Mouse (Mus musculus) neural tube, embryonic 11.5 days (tissue): ENCODE measurements at regions not wholly inside any gene's neighbourhood (a gene's known extent, or its start where the extent isn't known, plus 50 kb on each side); places are given as distances from the start of the nearest gene placed in this dataset.

Experiments
- ATAC-seq: fragments of 200-750 bp; cut with Nextera tagmentation; 2 replicates; pipeline ENCODE4 v1.8.0; 2017; ENCODE audit warnings: moderate number of reproducible peaks, mild to moderate bottlenecking, moderate TSS enrichment, moderate library complexity; ENCODE audit not compliant: insufficient read depth, low FRiP score, low TSS enrichment
- DNase-seq: peaks from one replicate; pipeline ENCODE4 v3.0.0-alpha.2; 2015; ENCODE audit warnings: low spot score
- H3K27ac ChIP-seq: fragments of 300-500 bp; sonication (generic); 2 replicates; pipeline ENCODE4 v1.5.1; 2014; ENCODE audit warnings: low read depth, mild to moderate bottlenecking, low read length
- H3K27me3 ChIP-seq: fragments of 300-500 bp; sonication (generic); 2 replicates; pipeline ENCODE4 v1.6.1; 2014; ENCODE audit warnings: mild to moderate bottlenecking, low read length, mixed read lengths; ENCODE audit not compliant: control insufficient read depth, insufficient read depth
- H3K36me3 ChIP-seq: fragments of 300-500 bp; sonication (generic); 2 replicates; pipeline ENCODE4 v1.6.1; 2014; ENCODE audit warnings: mild to moderate bottlenecking, low read length, moderate library complexity, mixed read lengths; ENCODE audit not compliant: control insufficient read depth, insufficient read depth
- H3K4me1 ChIP-seq: fragments of 300-500 bp; sonication (generic); 2 replicates; pipeline ENCODE4 v1.6.1; 2014; ENCODE audit warnings: low read length, mixed read lengths; ENCODE audit not compliant: control insufficient read depth, insufficient read depth
- H3K4me2 ChIP-seq: fragments of 300-500 bp; sonication (generic); 2 replicates; pipeline ENCODE4 v1.6.1; 2014; ENCODE audit warnings: low read depth, mild to moderate bottlenecking, moderate library complexity
- H3K4me3 ChIP-seq: fragments of 300-500 bp; sonication (generic); 2 replicates; pipeline ENCODE4 v1.5.1; 2014; ENCODE audit warnings: low read depth, low read length
- H3K9ac ChIP-seq: fragments of 300-500 bp; sonication (generic); 2 replicates; pipeline ENCODE4 v1.6.1; 2014; ENCODE audit warnings: mild to moderate bottlenecking, low read length
- H3K9me3 ChIP-seq: fragments of 300-500 bp; sonication (generic); 2 replicates; pipeline ENCODE4 v1.6.1; 2016; ENCODE audit warnings: low read length; ENCODE audit not compliant: control insufficient read depth
- WGBS: fragments of 180-500 bp; shearing (Covaris S2); extraction: QIAGEN DNeasy Blood & Tissue Kit; methylation state at CpG from one replicate; pipeline ENCODE4 v1.1.7; 2014; 5-methylcytosine and 5-hydroxymethylcytosine counted together

DNA sequence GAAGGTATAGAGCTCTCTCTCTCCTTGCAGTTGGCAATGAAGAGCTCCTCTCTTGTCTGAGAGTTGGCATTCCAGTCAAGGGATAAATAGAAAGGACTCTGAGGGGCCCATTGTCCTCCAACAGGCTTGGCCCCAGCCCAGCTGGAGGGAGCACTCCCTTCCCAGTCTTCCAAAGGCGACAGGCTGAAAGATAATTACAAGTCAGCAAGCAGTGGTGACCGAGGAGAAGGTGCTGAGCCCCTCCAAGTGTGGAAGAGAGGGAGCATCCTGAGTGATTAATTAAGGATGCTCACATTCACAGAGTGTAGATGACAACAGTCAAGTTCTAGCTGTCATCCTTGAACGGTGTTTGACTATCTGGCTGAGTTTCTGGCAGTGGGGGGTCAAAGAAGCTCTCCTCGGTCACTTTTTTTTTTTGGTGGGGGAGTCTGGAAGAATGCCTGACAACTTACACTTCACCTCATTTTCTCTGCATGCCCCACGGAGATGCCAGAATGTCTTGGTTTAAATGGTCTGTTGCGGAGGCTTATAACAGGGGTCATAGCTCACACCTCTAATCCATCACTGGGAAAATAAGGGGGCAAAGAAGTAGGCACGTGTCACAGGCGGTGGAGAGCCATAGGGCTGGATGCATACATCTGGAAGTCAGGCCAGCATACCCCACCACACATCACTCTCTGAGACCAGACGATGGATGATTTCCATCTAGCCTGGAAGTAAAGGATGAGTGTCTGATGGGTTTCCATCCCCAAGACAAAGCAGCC is 93.5 kb upstream of the Lclat1 start:
- Histone ChIP-seq H3K4me2 (no peak overlapping the region), H3K27me3 (no peaks in the 10 kb centered on the region), H3K4me1 (no peaks in the 10 kb centered on the region; the same call in 1 of the 2 replicates), H3K9ac (no peak overlapping the region), H3K4me3 (no peak overlapping the region), H3K9me3 (no peaks in the 10 kb centered on the region), H3K27ac (no peak overlapping the region), H3K36me3 (no peaks in the 10 kb centered on the region)
- ATAC-seq (no peak), DNase-seq (no peak)
- 49% methylated on average over 9 of the region's 9 CpGs for WGBS

GRCm38 (mm10) chr17:73017173-73017572 is 90.6 kb upstream of the Lclat1 start:
- no peak overlapping the region for H3K4me3 ChIP-seq
- H3K9ac ChIP-seq = no peak overlapping the region
- ATAC-seq (no peak), DNase-seq (no peak)
- no peaks in the 10 kb centered on the region for H3K36me3 ChIP-seq
- no peaks in the 10 kb centered on the region for H3K9me3 ChIP-seq
- no peak overlapping the region for H3K27ac ChIP-seq
- 89% methylated on average over 5 of the region's 5 CpGs for WGBS
- no peaks in the 10 kb centered on the region; the same call in 1 of the 2 replicates for H3K4me1 ChIP-seq
- no peak overlapping the region for H3K4me2 ChIP-seq
- no peaks in the 10 kb centered on the region for H3K27me3 ChIP-seq

DNA sequence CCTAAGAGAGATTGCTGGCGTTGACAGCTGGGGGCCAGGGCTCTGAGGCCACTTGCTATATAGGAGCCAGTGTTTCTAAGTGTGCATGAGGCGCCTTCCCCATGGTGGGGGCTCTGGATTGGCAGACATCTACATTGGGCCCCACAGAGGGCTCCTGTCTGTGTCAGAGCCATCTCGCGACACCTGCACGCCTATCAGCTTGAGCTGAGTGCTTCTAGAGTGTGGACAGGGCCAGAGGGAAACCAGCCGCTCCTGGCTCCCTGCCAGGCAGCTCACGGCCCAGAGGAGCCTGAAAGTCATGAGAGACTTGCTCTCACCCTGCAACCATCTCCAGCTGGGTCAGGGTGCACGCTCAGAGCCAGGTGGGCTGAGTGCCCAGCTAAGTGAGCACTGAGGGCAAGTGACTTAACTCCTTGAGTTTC is 85.1 kb upstream of the Lclat1 start:
- Histone ChIP-seq H3K4me1 (no peaks in the 10 kb centered on the region), H3K4me3 (no peak overlapping the region), H3K27ac (no peak overlapping the region), H3K27me3 (no peaks in the 10 kb centered on the region), H3K9me3 (no peaks in the 10 kb centered on the region), H3K4me2 (no peak overlapping the region), H3K36me3 (no peaks in the 10 kb centered on the region), H3K9ac (no peak overlapping the region)
- 81% methylated on average over 8 of the region's 8 CpGs for WGBS
- ATAC-seq = no peak
- no peak for DNase-seq

DNA sequence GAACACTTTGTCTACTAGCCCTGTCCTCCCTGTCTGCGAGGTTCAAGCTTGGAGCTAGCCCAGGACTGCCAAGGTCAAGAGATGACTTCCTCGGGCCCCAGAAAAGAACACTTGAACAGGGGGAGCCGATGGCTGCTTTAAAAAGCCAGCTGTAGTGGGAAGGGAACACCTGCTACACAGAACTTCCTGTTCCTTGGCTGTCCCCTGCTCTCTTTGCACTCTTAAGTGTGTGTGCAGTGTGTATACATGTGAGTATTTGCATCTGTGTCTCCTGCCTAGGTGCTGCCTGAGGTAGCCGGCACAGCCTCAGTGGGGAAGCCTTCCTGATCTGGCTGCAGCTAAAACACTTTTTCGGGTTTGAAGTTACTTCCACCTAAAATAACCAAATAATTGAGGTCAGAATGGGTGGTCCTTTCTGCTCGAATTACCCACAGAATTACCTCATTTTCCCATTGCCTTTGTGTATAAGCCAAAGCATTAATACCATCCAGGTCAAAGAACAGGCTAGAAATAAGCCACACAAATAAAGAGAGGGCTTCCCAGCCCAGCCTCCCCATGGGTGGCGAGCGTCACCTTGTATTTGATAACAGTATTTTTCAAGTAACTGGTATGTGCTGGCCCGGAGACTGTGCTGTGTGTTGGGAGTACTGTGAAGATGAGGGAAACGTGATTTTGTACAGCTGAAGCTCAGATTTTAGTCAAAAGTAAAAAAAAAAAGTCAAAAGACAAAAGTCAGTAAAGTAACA is 84.2 kb upstream of the Lclat1 start:
- H3K27ac ChIP-seq = no peak overlapping the region
- no peak for DNase-seq
- no peak for ATAC-seq
- no peak overlapping the region for H3K9ac ChIP-seq
- no peaks in the 10 kb centered on the region for H3K36me3 ChIP-seq
- H3K4me3 ChIP-seq = no peak overlapping the region
- no peaks in the 10 kb centered on the region for H3K9me3 ChIP-seq
- H3K4me2 ChIP-seq = no peak overlapping the region
- 78% methylated on average over 10 of the region's 10 CpGs for WGBS
- H3K4me1 ChIP-seq = no peaks in the 10 kb centered on the region
- no peaks in the 10 kb centered on the region for H3K27me3 ChIP-seq

GRCm38 (mm10) chr17:73027122-73027521 is 80.7 kb upstream of the Lclat1 start:
- no peak overlapping the region for H3K9ac ChIP-seq
- no peaks in the 10 kb centered on the region; the same call in 1 of the 2 replicates for H3K4me1 ChIP-seq
- no peak overlapping the region for H3K4me2 ChIP-seq
- DNase-seq (no peak), ATAC-seq (no peak)
- no peaks in the 10 kb centered on the region for H3K9me3 ChIP-seq
- no peaks in the 10 kb centered on the region for H3K36me3 ChIP-seq
- WGBS = 98% methylated on average over 5 of the region's 5 CpGs
- no peak overlapping the region for H3K4me3 ChIP-seq
- no peak overlapping the region for H3K27ac ChIP-seq
- no peaks in the 10 kb centered on the region for H3K27me3 ChIP-seq

GRCm38 (mm10) chr17:73031796-73032195 is 76.0 kb upstream of the Lclat1 start:
- Histone ChIP-seq H3K27me3 (no peaks in the 10 kb centered on the region), H3K9me3 (no peaks in the 10 kb centered on the region), H3K4me3 (no peak overlapping the region), H3K4me1 (no peaks in the 10 kb centered on the region; the same call in 1 of the 2 replicates), H3K36me3 (no peaks in the 10 kb centered on the region), H3K9ac (no peak overlapping the region), H3K27ac (no peak overlapping the region), H3K4me2 (no peak overlapping the region)
- 58% methylated on average over 5 of the region's 5 CpGs for WGBS
- ATAC-seq (no peak), DNase-seq (no peak)

GRCm38 (mm10) chr17:73032326-73032725 is 75.5 kb upstream of the Lclat1 start:
- no peak overlapping the region for H3K9ac ChIP-seq
- H3K27ac ChIP-seq = no peak overlapping the region
- no peaks in the 10 kb centered on the region for H3K36me3 ChIP-seq
- no peak overlapping the region for H3K4me3 ChIP-seq
- 72% methylated on average over 3 of the region's 3 CpGs for WGBS
- no peaks in the 10 kb centered on the region for H3K27me3 ChIP-seq
- no peak overlapping the region for H3K4me2 ChIP-seq
- H3K4me1 ChIP-seq = no peaks in the 10 kb centered on the region; the same call in 1 of the 2 replicates
- no peaks in the 10 kb centered on the region for H3K9me3 ChIP-seq
- no peak for DNase-seq
- ATAC-seq = no peak

DNA sequence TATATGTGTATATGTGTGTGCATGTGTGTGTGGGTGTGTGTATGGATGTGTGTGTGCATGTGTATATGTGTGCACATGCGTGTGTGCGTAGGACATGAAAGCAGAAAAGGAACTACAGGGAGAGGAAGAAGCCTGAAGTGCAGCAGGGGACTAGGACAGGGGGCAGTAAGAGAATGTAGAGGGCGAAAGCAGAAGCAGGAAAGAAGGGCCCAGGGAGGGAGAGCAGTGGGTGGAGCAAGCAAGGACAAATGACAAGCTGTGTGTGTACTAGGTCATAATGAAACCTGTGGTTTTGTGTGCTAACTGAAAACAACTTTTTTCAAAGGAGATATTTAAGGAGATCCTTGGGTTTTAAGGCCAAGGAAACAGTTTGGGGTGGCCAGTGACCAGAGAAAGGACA is 73.4 kb upstream of the Lclat1 start:
- WGBS = 85% methylated on average over 3 of the region's 3 CpGs
- ATAC-seq = no peak
- no peak for DNase-seq

More for the DNA sequence above, 73.4 kb upstream of the Lclat1 start:
- Histone ChIP-seq H3K27ac (no peak overlapping the region), H3K36me3 (no peaks in the 10 kb centered on the region), H3K4me1 (no peaks in the 10 kb centered on the region; the same call in 1 of the 2 replicates), H3K4me2 (no peak overlapping the region), H3K9me3 (no peaks in the 10 kb centered on the region), H3K4me3 (no peak overlapping the region), H3K9ac (no peak overlapping the region), H3K27me3 (no peaks in the 10 kb centered on the region)
